Mouse (Mus musculus) retina, adult 2 months (tissue): ENCODE data around the gene Snx29.
"Not testable (repeated sequence)": the region's sequence is repeated elsewhere in the genome, so short reads cannot be mapped to it uniquely, and the experiment has no call there.

Experiments
- DNase-seq: peaks from one replicate; pipeline ENCODE4 v3.0.0-alpha.2; 2012; ENCODE audit warnings: low read depth, low spot score

Gene Snx29

DNA sequence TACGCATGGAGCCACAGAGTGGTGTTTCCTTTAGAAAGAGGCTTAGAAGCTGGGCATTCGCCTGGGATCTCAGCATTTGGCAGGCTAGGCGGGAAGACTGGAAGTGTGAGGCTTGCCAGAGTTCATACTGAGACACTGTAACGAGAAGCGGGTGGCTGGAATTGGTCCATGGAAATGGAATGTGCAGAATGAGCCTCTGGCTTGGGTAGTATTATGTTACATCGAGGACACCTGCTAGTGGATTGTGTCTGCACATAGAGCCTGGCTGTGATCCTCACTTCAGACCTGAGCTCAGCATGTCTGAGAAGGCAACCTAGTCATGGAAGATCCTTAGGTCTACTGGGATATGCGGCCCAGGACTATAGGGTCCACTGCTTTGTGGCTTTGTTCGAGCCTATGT is 209.9 kb downstream of the Snx29 start:
- DNase-seq = no peak

DNA sequence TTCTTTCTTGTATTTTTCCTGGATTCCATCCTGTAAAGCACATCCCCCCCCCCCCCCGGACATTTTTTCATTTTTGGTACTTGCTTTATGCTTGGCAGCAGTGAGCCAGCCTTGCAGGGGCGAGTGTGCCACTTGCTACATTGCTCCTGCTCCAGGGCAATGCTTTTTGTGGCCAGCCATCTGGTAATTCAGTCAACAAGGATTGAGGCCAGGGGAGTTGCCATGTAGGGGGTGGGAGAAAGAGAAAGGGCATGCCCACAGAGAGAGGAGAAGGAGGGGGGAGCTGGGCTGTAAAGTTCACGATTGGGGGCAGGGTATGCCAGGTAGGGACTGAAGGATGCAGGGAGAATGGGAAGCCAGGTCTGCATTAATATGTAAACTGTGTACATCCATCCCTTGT is 210.7 kb downstream of the Snx29 start:
- no peak for DNase-seq

DNA sequence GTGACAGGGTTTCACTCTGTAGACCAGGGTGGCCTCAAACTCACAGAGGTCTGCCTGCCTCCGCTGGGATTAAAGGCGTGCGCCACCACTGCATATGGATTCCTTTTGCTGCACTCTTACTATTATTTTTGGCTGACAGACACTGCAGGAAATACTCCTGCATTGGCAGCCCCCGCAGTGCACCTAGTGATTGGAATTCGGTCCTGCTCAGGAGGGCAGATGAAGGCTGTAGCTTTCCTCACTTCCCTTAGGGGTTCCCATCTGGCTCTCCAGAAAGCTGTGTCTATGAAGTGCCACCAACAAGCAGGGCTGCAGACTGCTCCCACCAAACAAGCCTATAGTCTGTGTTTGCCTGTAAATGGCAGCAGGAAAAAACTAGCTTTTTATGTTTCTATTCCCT is 215.0 kb downstream of the Snx29 start:
- no peak for DNase-seq

DNA sequence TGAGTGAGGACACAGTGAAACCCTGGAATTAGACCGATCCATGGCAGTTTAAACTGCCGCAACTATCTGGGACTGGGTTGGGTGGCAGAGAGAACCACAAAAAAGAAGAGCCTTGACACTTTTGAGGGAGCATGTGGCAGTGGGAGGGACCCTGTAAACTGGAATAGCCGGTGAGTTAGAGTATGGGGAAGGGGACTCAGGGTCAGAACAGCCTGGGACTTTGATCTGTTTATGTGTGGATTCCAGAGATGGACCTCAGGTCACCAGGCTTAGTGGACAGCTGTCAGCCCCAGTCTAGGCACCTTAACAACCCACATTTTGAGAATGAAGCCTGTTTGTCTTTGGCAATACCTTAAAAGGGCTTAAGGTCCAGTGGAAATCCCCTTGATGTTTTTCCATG is 215.5 kb downstream of the Snx29 start:
- DNase-seq = no peak

DNA sequence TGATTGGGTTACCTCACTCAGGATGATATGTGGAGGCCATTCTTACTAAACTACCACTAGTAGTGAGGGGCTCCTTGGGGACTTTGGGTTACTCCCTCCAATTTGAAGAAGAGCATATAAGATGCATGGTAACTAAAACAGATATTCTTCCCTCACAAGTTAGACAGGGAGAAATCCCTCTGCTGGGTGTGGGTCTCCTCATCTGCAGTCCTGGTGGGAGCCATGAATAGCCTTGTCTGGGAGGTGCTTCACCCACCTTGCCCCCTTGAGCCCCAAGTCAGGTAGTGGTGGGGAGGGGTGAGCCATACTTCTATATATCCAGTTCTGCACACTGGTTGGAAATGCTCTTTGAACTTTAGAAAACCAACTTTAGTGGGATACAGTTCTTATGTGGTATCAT is 218.3 kb downstream of the Snx29 start:
- no peak for DNase-seq

DNA sequence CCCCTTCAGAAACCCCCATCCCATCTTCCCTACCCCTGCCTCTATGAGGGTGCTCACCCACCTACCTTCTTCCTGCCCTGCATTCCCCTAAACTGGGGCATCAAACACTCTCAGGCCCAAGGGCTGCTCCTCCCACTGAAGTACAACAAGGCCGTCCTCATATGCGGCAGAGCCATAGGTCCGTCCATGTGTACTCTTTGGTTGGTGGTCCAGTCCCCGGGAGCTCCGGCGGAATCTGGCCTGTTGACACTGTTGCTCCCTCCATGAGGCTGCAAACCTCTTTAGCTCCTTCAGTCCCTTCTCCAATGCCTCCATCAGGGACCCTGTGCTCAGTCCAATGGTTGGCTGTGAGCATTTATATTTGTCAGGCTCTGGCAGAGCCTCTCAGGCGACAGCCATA is 219.1 kb downstream of the Snx29 start:
- no peak for DNase-seq

DNA sequence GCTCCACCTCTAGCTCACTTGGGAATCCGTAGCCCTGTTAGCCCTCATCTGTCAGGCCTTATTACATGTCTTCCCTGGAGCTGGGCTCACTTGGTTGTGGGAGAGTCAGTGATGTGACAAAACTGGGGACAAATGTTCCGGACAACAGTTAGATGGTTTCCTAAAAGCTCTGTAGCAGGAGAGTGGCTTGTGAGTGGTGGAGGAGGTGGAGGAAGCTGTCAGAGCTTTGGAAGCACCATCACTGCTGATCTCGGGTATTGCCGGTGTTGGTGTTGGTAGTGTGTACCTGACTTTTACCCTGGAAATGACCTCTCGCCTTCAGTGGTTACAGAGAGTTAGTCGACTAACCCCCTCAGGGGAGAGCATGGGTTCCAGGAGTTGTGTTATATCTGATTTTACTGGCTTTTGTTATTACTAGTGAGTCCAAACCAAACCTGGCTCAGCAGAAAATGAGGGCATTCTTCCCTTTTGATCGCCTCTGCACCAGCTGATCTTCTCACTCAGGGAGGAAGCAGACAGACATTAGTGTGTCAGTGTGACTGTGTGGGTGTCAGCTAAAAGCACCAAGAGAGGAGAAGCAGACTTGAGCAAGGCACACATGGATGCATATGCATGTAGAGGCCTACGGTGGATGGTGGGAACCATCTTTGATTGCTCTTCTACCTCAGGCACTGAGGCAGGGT is 227.5 kb downstream of the Snx29 start:
- no peak for DNase-seq

DNA sequence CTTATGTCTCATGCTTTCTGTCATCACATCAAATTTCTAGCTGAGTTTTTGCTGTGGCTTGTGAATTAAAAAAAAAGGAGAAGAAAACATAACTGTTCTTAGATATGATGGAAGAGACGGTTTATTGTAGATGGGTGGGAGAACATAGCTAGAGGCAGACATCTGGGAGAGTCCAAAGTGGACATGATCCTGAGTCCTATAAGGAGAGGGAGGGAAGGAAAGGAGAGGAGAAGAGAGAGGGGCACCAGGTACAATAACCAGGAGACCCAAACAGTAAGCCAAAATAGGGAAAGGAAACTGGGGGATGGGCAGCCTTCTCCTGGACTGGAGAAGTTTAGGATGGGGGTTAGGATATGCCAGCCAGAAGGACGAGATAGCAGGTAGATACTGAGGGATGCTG is 239.0 kb downstream of the Snx29 start:
- no peak for DNase-seq

DNA sequence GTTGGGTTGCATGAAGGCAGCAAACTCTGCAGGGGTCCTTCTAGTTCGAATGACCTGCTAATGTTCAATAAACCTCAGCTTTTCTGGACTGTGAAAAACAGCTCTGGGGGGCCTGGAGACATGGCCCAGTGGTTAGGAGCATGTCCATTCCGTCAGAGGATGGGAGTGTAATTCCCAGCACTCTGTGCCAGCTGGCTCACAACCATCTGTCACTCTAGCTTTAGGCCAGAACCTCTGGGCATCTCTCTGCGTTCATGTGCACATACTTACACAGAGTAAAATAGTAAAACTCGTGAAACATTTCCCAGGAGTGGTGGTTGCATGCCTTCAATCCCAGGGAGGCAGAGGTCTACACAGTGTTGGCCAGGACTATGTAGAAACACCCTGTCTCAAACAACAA is 241.1 kb downstream of the Snx29 start:
- no peak for DNase-seq

DNA sequence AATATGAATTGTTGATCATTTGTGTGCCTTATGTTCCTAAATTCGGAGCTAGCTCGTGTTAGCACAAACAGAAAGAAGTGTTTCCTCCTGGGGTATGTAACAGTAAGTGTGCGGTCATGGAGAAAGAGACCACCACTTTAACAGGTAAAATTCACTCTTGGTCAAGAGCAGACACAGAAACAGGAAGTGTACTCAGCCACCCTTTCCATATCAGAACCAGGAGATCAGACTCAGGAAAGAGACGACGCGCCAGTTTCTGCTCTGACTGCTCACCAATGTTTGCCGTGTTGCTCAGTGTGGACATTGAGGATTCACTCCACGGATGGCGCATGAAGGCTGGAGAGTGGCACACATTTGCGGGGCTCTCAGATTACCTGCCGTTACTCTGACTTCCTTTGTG is 242.4 kb downstream of the Snx29 start:
- no peak for DNase-seq

DNA sequence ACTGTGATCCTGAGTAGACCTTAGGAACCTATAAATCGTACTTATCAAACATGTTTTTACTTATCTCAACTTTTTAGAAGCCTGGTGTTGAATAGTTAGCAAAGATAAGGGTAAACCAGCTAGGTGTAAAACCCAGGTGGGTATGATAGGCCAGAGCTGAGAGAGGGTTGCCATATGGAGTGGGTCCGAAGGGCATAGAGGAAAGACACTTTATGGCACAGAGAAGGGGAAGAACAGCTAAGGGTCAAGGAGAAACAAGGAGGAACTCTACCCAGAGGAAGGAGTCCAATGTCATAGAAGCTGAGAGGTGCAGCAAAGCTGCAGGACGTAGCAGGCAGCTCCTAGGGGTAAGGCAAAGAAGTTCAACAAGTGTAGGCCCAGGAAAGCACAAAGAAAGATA is 244.9 kb downstream of the Snx29 start:
- DNase-seq = no peak

DNA sequence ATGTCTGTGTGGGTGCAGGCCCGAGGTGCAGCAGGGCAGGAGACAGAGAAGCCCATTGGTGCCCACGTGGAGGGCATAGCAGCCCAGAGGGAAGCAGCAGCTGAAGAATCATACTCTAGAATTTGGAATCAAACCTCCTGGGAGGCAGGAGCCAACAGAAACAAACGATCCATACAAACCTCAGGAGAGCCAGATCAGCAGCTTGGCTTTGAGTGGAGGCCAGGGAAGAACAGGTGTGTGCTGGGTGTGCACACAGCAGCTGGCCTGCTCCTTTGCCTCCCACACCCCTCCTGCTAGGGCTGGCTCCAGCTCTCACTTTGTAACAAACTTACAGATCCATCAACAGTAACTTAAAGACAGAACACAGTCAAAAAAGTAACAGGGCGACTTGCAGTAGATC is 245.4 kb downstream of the Snx29 start:
- no peak for DNase-seq

DNA sequence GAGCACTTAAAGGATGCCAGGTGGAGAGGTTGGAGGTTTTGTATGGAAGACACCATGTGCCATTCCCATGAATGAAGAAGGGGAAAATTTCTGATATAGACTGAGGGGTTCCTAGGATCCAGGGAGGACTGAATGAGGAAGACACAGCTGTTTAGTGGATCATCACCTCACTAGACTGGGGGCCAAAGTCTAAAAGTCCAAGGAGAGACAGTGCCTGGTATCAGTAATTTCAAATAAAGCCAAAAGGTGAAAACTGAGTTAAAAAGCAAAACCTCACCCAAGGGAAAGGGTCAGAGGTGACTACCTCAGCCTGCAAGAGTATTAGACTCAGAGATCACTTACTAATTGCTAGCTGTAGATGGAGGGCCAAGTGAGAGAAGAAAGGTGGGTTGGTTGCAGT is 245.9 kb downstream of the Snx29 start:
- DNase-seq = no peak

DNA sequence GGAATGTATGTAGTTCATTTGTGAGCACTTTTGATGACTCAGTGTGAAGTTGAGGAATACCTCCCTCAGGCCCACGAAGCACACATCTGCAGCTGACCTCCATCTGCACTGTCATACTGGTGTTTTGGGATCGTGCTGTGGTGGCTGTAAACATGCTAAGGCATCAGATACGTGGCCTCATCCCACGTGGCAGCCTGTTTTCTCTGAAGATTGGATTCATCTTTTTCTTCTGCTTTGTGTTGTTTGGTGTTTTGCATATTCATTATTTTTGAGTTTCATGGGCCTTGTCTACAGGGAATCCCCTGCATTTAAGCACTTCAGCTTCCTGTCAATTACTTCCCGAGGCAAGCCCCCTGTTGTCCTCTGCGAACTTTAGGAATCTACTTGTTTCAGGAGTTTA is 246.4 kb downstream of the Snx29 start:
- no peak for DNase-seq

DNA sequence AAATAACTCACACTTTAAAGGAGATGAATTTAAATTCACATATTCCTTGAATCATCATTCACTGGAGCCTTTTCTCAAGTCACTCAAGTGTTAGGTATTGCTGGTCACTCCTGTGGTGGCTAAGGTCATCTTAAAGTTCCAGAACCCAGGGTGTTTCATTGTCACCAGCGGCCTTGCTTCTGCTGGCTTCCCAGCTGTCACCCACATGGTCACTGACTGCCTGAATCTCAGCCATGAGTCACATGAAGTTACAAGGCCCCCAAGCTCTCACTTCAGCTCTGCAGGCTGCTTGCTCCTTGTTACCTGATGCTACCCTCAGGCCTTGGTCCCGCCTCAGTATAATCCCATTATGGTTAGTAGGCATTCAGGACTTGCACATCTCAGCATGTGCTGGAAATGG is 247.4 kb downstream of the Snx29 start:
- no peak for DNase-seq

DNA sequence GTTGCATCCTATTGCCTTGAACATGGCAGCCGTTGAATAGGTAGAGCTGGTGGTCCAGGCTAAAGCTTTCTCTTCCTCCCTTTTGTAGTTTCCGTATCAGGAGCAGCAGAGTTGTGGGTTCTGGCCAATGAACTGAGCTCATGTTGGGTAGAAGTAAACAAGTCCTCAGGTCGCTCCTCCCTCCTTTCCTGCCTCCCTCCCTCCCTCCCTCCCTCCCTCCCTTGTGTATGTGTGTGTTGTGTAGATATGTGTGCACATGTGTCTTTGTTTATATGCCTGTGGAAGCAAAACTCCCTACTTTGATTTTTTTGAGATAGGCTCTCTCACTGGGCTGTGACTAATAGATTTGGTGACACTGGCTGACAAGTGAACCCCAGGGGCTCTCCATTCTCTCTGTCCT is 251.8 kb downstream of the Snx29 start:
- no peak for DNase-seq

DNA sequence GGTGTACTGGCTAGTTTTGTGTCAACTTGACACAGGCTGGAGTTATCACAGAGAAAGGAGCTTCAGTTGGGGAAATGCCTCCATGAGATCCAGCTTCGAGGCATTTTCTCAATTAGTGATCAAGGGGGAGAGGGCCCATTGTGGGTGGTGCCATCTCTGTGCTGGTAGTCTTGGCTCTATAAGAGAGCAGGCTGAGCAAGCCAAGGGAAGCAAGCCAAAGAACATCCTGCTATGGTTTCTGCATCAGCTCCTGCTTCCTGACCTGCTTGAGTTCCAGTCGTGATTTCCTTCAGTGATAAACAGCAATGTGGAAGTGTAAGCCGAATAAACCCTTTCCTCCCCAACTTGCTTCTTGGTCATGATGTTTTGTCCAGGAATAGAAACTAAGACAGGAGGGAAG is 253.0 kb downstream of the Snx29 start:
- DNase-seq = not testable (repeated sequence)

DNA sequence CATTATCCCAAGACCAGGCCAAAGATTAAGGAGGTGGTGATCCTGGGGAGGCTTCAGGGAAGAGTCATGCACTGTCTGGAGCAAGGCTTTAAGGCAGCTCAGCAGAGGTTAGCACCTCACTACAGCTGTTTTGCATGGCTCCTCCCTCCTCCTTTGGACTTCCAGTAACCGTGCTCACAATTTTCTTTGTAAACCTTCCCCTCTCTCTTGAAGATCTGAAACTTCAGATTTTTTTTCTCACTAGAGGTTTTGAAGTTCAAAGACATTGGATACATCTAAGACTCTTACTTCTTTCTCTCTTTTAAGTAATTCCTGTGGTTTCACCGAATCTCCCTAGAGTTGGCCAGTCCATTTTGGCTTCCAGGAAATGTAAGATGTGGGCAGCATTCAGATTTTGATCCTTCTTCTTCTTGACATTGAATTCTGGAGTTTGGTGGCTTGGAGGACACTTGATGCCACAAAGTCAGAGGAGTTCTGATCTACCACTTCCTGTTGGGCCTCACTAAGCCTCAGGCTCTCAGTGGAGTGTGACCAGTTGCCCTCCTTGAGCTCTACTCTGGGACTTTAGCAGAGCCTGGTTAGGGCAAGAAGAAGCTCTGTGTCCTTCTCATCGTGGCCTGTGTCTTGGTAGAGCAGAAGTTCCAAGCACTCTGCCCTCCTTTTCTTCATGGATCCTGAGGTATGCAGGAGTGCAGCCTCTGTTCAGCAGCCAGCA is 255.0 kb downstream of the Snx29 start:
- DNase-seq = no peak

DNA sequence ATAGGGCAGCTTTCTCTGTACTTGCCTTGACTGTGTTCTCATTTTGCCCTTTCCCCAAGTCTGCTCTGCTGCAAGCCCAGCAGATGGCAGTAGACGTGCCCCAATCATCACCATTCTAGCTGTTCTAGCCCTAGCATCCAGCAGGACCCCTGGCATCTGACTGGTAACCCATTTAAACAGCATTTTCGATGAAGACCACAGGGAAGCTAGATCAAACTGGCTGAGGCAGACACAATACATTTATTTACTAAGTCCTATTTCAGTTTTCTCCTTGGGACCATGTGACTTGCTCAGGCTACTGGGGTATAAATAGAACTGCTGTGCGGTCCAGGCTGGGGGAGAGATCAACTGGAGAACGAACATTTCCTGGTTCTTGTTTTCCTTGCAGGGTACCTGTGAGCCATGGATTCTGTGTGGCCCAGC is 257.0 kb downstream of the Snx29 start:
- no peak for DNase-seq

DNA sequence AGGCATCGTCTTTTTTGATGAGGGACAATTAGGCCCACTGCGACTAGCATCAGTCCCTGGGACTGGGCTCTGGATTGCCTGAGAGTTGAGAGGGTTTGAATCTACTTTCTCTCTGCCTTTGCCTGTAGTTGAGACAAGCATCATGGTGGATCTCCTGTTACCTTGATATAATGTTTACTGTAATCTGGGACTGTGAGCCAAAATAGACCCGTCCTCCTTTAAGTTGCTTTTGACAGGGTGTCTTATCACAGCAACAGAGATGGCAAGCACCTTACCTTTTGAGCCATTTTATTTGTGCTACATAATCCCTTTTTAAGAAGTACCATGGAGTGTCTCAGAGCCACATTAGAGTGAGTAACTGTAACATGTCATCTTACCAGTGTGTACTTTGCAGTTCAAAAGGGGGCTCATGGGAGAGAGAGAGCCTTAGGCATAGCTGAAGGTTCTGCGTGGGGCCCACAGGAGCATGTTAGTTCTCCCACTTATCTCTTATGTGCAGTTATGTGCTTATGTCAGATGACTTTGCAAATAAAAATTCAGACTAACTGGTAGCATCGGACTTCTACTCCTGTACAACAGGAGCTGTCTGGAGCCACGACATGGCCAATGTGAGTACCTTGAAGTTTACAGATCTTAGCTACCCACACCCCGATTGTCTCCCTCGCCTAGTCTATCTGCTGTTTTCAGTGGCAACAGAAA is 261.4 kb downstream of the Snx29 start:
- no peak for DNase-seq

DNA sequence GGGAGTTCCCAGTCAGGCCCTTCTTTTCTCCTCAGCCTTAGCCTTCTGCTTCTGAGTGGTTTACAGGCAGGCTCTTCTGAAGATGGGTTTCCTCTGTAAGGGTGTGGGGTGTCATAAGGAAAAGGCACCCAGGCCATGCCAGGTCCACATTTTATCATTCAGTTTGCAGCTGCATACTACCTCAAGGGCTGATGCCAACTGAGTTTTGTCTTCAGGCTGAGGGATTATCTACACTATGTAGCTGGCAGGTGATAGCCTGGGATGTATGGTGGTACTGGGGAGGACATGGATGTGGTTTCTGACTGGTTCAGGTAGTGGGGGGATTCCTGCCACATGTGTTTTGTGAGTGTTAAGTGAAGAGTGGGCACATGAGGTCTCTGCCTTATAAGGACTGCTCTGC is 266.0 kb downstream of the Snx29 start:
- DNase-seq = no peak

DNA sequence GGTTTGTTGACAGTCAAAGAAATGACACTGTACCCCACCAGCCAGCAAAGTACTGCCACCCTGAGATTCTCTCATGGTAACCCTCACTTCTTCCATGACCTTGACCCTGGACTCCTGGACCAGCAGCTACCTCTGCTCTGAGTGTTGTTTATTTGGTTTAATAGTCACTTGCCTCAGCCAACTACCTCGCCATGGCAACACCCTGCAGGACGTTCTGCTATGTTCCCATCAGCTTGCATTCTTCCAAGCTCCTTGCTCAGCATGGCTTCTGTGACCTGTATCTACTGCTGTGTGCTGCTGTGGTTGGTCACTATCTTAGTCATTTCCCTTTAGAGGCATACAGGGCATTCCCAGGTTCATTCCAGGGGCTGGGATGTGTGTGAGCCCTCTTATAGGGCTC is 266.6 kb downstream of the Snx29 start:
- DNase-seq = no peak
